Mouse (Mus musculus) B cell, adult 62 days (primary cell): ENCODE measurements around the gene Ifitm10. TPM values are rescaled to one million over a fixed set of nuclear protein-coding genes. Genes with fewer than 3 reads are reported as not detected.

Source experiments
- total RNA-seq: library from RNA; stranded (reverse); gene quantifications from 4 replicates; pipeline ENCODE4 v1.2.4, GENCODE M21; 2023

Ifitm10 gene
- 0.75 TPM in 1 of 4 replicates, not detected in the others for total RNA-seq

GRCm38 (mm10) chr7:142373641-142374412, at the start of gene Ifitm10:
Gene Ifitm10, minus strand, starts transcription at chr7:142373753.

DNA sequence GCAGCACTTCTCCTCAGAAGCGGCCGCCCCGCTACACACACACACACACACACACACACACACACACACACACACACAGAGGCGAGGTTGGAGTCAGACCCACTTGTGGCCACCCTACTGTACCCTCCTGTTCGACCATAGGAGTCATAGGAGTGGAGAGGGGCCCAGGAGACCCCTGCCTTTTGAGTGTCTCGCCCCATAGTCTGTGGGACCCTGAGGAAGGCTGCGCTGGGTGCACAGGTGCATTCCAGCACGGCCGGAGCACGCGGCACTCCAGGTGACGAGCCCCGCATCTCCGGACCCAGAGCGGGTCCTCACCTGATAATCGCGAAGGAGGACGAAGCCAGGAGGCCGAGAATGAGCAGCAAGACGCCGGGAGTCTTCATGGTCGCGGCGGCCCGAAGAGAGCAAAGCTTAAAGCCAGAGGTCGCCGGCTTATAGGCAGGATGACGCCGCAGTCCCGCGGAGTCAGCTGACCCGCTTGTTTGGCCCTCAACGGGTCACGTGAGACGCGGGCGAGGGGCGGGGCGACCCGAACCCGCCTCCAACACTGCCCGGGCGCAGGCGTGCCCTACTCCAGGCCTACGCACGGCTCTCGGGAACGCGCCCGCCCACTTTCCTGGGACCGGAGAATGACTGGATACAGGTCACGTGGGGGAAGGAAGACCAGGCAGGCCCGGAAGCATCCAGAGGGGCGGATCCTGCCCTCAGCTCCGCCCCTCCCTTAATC, 14.0 kb upstream of the Ifitm10 start, which contains the start of gene Ctsd:
Gene Ctsd, minus strand, starts transcription at position 620 of the 730 bp plus-strand sequence.

GRCm38 (mm10) chr7:142382567-142382966, 9.0 kb upstream of the Ifitm10 start, which contains the start of gene Gm49369:
Gene Gm49369, minus strand, starts transcription at chr7:142382667.

DNA sequence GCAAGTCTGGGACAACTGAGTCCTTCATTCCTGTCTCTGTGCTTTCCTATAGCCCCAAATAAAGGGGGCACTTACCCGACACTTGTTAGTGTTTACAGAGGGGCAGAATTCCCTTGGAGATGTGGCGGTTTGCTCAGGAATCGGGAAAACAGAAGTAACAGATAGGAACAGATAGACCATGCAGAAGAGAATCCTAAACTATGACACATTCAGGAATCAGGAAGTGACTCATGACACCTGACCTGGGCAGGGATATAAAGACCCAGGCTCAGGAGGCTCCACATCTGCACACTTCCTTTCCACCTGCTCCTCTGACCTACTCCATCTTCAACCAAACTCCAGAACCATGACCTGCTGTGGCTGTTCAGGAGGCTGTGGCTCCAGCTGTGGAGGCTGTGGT, 70.3 kb downstream of the Ifitm10 start, which contains the start of gene Krtap5-4:
Gene Krtap5-4, plus strand, starts transcription at position 301 of the 400 bp plus-strand sequence.

DNA sequence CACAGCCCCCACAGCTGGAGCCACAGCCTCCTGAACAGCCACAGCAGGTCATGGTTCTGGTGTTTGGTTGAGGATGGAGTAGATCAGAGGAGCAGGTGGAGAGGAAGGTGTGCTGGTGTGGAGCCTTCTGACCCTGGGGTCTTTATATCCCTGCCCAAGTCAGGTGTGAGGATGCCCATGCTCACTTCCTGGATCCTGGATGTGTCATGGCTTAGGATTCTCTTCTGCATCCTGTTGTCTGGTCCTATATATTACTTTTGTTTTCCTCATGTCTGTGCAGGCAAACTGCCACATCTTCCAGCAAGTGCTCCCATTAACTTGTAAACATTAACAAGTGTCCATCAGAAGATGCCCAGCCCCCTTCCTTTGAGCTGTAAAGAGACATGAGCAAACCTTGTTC, 76.5 kb downstream of the Ifitm10 start, which contains the start of gene Krtap5-1:
Gene Krtap5-1, minus strand, starts transcription at position 101 of the 400 bp plus-strand sequence.

Other genes starting within 250 kb of the Ifitm10 start
- not detected in 4 replicates for gene Gm39115, start 237.7 kb downstream of the Ifitm10 start, total RNA-seq
- gene Gm45337, start 229.1 kb downstream of the Ifitm10 start, total RNA-seq: not detected in 4 replicates
- gene Gm29735, start 216.6 kb downstream of the Ifitm10 start, total RNA-seq: not detected in 4 replicates
- gene Gm4553, start 208.0 kb downstream of the Ifitm10 start, total RNA-seq: not detected in 4 replicates
- gene Krtap5-2, start 197.7 kb downstream of the Ifitm10 start, total RNA-seq: not detected in 4 replicates
- gene Gm10153, start 183.4 kb downstream of the Ifitm10 start, total RNA-seq: not detected in 4 replicates
- gene Krtap5-3, start 172.4 kb downstream of the Ifitm10 start, total RNA-seq: not detected in 4 replicates
- gene Gm7579, start 161.9 kb downstream of the Ifitm10 start, total RNA-seq: not detected in 4 replicates
- gene Krtap5-5, start 143.8 kb downstream of the Ifitm10 start, total RNA-seq: not detected in 4 replicates
- not detected in 4 replicates for gene Gm40460, start 132.7 kb downstream of the Ifitm10 start, total RNA-seq
- gene Gm2431, start 115.4 kb downstream of the Ifitm10 start, total RNA-seq: not detected in 4 replicates
- gene Gm4559, start 99.4 kb downstream of the Ifitm10 start, total RNA-seq: not detected in 4 replicates
- gene Krtap5-1, start 76.6 kb downstream of the Ifitm10 start, total RNA-seq: not detected in 4 replicates
- gene Krtap5-4, start 70.2 kb downstream of the Ifitm10 start, total RNA-seq: not detected in 4 replicates
- gene Gm49369, start 8.9 kb upstream of the Ifitm10 start, total RNA-seq: 0.85 TPM in 1 of 4 replicates, not detected in the others
- 67.6 to 79.8 TPM (median 71.9 TPM) in 4 replicates for gene Ctsd, start 14.3 kb upstream of the Ifitm10 start, total RNA-seq
- gene Syt8, start 61.1 kb upstream of the Ifitm10 start, total RNA-seq: not detected in 4 replicates
- 3.1 to 9.1 TPM (median 5.4 TPM) in 4 replicates for gene Tnni2, start 68.1 kb upstream of the Ifitm10 start, total RNA-seq
- 752 to 815 TPM (median 786 TPM) in 4 replicates for gene Lsp1, start 87.1 kb upstream of the Ifitm10 start, total RNA-seq
- gene Tnnt3, start 125.1 kb upstream of the Ifitm10 start, total RNA-seq: 37.8 to 47.2 TPM (median 41.7 TPM) in 4 replicates
- 12.4 to 20.3 TPM (median 16.7 TPM) in 4 replicates for gene Mrpl23, start 158.9 kb upstream of the Ifitm10 start, total RNA-seq